Mouse (Mus musculus) midbrain, embryonic 12.5 days (tissue): ENCODE measurements around the gene Cyb5r4. TPM values are rescaled to one million over a fixed set of nuclear protein-coding genes. Genes with fewer than 3 reads are reported as not detected.
"Not testable (repeated sequence)": the region's sequence is repeated elsewhere in the genome, so short reads cannot be mapped to it uniquely, and the experiment has no call there.

Source experiments
- ATAC-seq: fragments of 200-750 bp; cut with Nextera tagmentation; 2 replicates; pipeline ENCODE4 v1.8.0; 2017; ENCODE audit warnings: low read depth, moderate TSS enrichment, moderate library complexity; ENCODE audit not compliant: low FRiP score
- H3K27ac ChIP-seq: fragments of 300-500 bp; sonication (generic); replicated peaks from 2 replicates; pipeline ENCODE4 v1.5.1; 2016; ENCODE audit warnings: mild to moderate bottlenecking
- H3K27me3 ChIP-seq: fragments of 300-500 bp; sonication (generic); 2 replicates; pipeline ENCODE4 v1.6.1; 2016; ENCODE audit warnings: mild to moderate bottlenecking
- H3K36me3 ChIP-seq: fragments of 300-500 bp; sonication (generic); 2 replicates; pipeline ENCODE4 v1.6.1; 2016
- H3K4me1 ChIP-seq: fragments of 300-500 bp; sonication (generic); 2 replicates; pipeline ENCODE4 v1.6.1; 2016
- H3K4me2 ChIP-seq: fragments of 300-500 bp; sonication (generic); replicated peaks from 2 replicates; pipeline ENCODE4 v1.6.1; 2016; ENCODE audit warnings: mild to moderate bottlenecking, moderate library complexity
- H3K4me3 ChIP-seq: fragments of 300-500 bp; sonication (generic); 2 replicates; pipeline ENCODE4 v1.5.1; 2016; ENCODE audit warnings: mild to moderate bottlenecking
- H3K9ac ChIP-seq: fragments of 300-500 bp; sonication (generic); replicated peaks from 2 replicates; pipeline ENCODE4 v1.6.1; 2016; ENCODE audit warnings: mild to moderate bottlenecking, moderate library complexity
- H3K9me3 ChIP-seq: fragments of 300-500 bp; sonication (generic); 2 replicates; pipeline ENCODE4 v1.6.1; 2016; ENCODE audit warnings: mild to moderate bottlenecking
- WGBS: fragments of 180-500 bp; shearing (Covaris S2); methylation state at CpG from one replicate; pipeline ENCODE4 v1.1.7; 2016; 5-methylcytosine and 5-hydroxymethylcytosine counted together
- polyA plus RNA-seq: library from polyadenylated mRNA; unstranded; fragments of >200 nt; fragmentation: Nextera tagmentation; extraction: Ambion mirVana; gene quantifications from 2 replicates; pipeline ENCODE4 v1.2.1, GENCODE M21; 2016

The Cyb5r4 gene
- polyA plus RNA-seq, 1 experiment from 2014 or later: 109 TPM

DNA sequence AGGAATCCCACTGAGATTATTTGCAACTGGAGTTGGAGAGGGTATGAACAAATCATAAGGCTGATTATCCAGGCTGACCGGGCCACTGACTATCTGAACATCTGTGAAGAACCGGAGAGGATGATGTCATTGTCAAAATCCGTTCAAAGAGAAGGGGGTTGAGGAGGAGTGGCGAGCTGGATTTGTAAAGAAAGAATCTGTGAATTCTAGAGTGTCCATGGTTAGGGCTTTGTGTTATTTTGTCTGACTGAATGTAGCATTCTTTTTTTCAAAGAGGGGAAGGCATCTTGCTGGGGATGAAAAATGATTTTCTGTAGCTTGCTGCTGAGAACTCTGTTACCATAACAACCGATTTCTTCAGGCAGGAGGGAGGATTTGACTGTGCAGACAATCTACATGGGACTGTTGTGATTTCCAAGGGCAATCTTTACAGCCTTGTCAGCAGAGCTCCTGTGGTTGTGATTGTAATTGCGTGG is 93.7 kb downstream of the Cyb5r4 start:
- peaks cover 5% of the 10 kb centered on the region for H3K4me1 ChIP-seq
- ATAC-seq: peak; percentile 71
- peak overlapping the region; percentile 19 for H3K4me2 ChIP-seq
- no peaks in the 10 kb centered on the region for H3K36me3 ChIP-seq
- no peak overlapping the region for H3K4me3 ChIP-seq
- 25% methylated on average over 6 of the region's 6 CpGs for WGBS
- H3K27me3 ChIP-seq: no peaks in the 10 kb centered on the region
- H3K9ac ChIP-seq: no peak overlapping the region
- 0 out of 2 replicates have a peak overlapping the region, but pooled peaks have one; percentile 15 for H3K27ac ChIP-seq
- H3K9me3 ChIP-seq: no peaks in the 10 kb centered on the region

GRCm38 (mm10) chr9:87115978-87116377 is 94.2 kb downstream of the Cyb5r4 start:
- Histone ChIP-seq H3K9ac (no peak overlapping the region), H3K4me3 (no peak overlapping the region), H3K27ac (0 out of 2 replicates have a peak overlapping the region, but pooled peaks have one; percentile 0), H3K4me2 (no peak overlapping the region), H3K36me3 (no peaks in the 10 kb centered on the region), H3K27me3 (no peaks in the 10 kb centered on the region), H3K4me1 (peaks cover 5% of the 10 kb centered on the region), H3K9me3 (no peaks in the 10 kb centered on the region)
- WGBS: 90% methylated on average over 1 of the region's 1 CpGs
- ATAC-seq: no peak; the same call in 1 of the 2 replicates

DNA sequence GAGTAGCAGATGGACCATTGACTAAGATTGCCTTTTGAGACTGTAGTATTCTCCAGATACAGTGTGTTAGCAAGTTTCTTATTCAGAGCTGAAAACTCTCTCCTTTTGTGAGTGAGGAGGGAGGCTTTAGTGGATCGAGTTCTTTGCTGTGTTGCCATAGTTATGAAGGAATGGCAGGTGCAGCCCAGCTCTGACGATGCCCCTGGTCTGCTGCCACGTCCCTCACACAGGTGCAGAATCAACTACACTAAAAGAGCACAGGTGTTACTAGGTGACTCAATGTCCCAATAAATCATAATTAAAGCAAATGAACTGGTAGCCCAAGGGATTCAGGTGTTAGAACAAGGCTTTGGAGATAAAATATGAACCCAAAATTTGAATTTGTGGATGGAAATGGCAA is 97.2 kb downstream of the Cyb5r4 start:
- H3K36me3 ChIP-seq: no peaks in the 10 kb centered on the region
- H3K4me3 ChIP-seq: no peak overlapping the region
- WGBS: 85% methylated on average over 3 of the region's 3 CpGs
- no peak overlapping the region for H3K27ac ChIP-seq
- no peaks in the 10 kb centered on the region for H3K27me3 ChIP-seq
- H3K4me1 ChIP-seq: peaks cover 5% of the 10 kb centered on the region
- ATAC-seq: no peak
- no peak overlapping the region for H3K4me2 ChIP-seq
- H3K9ac ChIP-seq: no peak overlapping the region
- no peaks in the 10 kb centered on the region for H3K9me3 ChIP-seq

- ATAC-seq: no peak
- WGBS: 67% methylated on average over 9 of the region's 9 CpGs
- no peaks in the 10 kb centered on the region for H3K36me3 ChIP-seq
- H3K9ac ChIP-seq: no peak overlapping the region
- H3K4me1 ChIP-seq: no peaks in the 10 kb centered on the region
- no peak overlapping the region for H3K4me3 ChIP-seq
- H3K9me3 ChIP-seq: no peaks in the 10 kb centered on the region
- H3K27ac ChIP-seq: no peak overlapping the region
- no peaks in the 10 kb centered on the region for H3K27me3 ChIP-seq
- H3K4me2 ChIP-seq: no peak overlapping the region
Observed at GRCm38 (mm10) chr9:87121956-87122493, 100.2 kb downstream of the Cyb5r4 start.

DNA sequence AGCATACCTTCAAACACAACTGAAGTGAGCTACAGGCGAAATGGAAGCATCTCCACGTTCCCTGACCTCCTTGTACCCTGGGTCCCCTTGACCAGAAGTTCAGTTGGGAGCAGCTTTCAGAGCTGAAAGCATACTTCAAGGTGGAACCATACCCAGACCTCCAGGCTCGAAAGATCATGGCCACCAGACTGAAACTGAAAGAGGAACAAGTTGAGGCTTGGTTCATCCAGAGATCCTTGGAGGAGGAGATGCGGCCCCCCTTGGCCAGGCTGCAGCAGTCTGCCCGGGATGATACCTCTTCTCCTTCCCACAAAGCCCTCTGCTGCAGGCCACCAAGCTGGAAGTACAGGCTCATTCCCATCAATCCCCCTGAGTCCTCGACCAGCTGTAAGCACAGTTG is 105.2 kb downstream of the Cyb5r4 start:
- H3K4me2 ChIP-seq, H3K9me3 ChIP-seq, H3K36me3 ChIP-seq, H3K4me1 ChIP-seq, ATAC-seq, H3K27me3 ChIP-seq, H3K27ac ChIP-seq, H3K4me3 ChIP-seq, H3K9ac ChIP-seq: not testable (repeated sequence)
- WGBS: 84% methylated on average over 6 of the region's 6 CpGs

Other genes starting within 250 kb of the Cyb5r4 start
- 39.3 and 45.0 TPM in 2 replicates for gene Snap91, start 141.4 kb upstream of the Cyb5r4 start, polyA plus RNA-seq
- 2.2 and 2.6 TPM in 2 replicates for gene Ripply2, start 6.5 kb upstream of the Cyb5r4 start, polyA plus RNA-seq
- 0.09 TPM in 1 of 2 replicates, not detected in the other for gene Mrap2, start 122.3 kb downstream of the Cyb5r4 start, polyA plus RNA-seq
- gene Cep162, start 233.5 kb downstream of the Cyb5r4 start, polyA plus RNA-seq: 10.7 and 12.3 TPM in 2 replicates